ENCODE assay signal across 8 mouse cellular contexts in the genomic region with DNA sequence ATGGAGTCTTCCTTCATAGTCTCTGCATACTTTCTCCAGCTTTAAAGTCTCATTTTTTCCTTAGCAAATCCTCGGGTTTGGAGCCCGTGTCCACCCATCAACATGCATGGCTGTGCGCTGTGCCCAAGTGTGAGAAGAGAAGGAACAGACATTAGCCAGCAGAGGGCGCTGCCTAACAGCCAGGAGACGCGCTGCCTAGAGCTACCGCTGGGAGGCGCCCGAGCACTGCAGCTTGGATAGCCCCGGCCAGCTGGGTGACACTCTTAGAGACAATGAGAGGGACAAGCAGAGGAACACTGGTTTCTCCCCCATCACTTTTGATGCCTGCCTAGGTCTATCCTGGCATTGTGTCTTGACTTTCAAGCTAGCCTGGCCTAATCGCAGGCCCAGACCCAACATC. TPM values are rescaled to one million over a fixed set of nuclear protein-coding genes. Genes with fewer than 3 reads are reported as not detected.
DNase-seq lines count a peak whose midpoint lies in the region; ATAC-seq and TF ChIP-seq lines count a peak whose summit lies in the region.

No protein-coding gene starts in this region.

- no peaks in the 10 kb centered on the region for H3K9me3 ChIP-seq in G1E (replicated peaks)
- no peaks in the 10 kb centered on the region for H3K9me3 ChIP-seq in hindbrain, embryonic 10.5 days
- H3K9me3 ChIP-seq in lung, embryonic 15.5 days = no peaks in the 10 kb centered on the region

- H3K4me3 ChIP-seq in G1E (ENCODE audit: low read depth, low read length) = no peak overlapping the region
- no peak overlapping the region for H3K4me3 ChIP-seq in cerebellum, adult 2 months (replicated peaks; ENCODE audit: insufficient read depth, low read depth, low read length)
- no peak overlapping the region for H3K4me3 ChIP-seq in hindbrain, embryonic 10.5 days
- no peak overlapping the region for H3K4me3 ChIP-seq in lung, embryonic 15.5 days
- H3K4me3 ChIP-seq in thymus, adult 2 months (ENCODE audit: control insufficient read depth, insufficient read depth, low read length) = no peak overlapping the region

- H3K36me3 ChIP-seq in G1E (replicated peaks) = no peaks in the 10 kb centered on the region
- no peaks in the 10 kb centered on the region for H3K36me3 ChIP-seq in hindbrain, embryonic 10.5 days
- H3K36me3 ChIP-seq in lung, embryonic 15.5 days = no peaks in the 10 kb centered on the region
- H3K36me3 ChIP-seq in thymus, adult 2 months (ENCODE audit: control insufficient read depth, insufficient read depth, low read length) = no peaks in the 10 kb centered on the region

- peak; percentile 100 for TF ChIP-seq CTCF in G1E (IDR thresholded peaks at IDR 0.05; ENCODE audit: low read depth, low read length)
- peak; percentile 100 for TF ChIP-seq CTCF in cerebellum, adult 2 months (IDR thresholded peaks at IDR 0.05; ENCODE audit: borderline replicate concordance, insufficient read depth, low read depth, low read length)
- TF ChIP-seq CTCF in thymus, adult 2 months (IDR thresholded peaks at IDR 0.05; ENCODE audit: borderline replicate concordance, control insufficient read depth, extremely low read depth, insufficient read depth, low read length, poor library complexity) = peak; percentile 100

- peak overlapping the region; percentile 26; the same call in 1 of the 2 replicates for H3K4me2 ChIP-seq in lung, embryonic 15.5 days

- H3K9ac ChIP-seq in lung, embryonic 15.5 days = no peak overlapping the region

- H3K27me3 ChIP-seq in G1E (ENCODE audit: insufficient read depth, low read length) = peaks cover 31% of the 10 kb centered on the region
- H3K27me3 ChIP-seq in cerebellum, adult 2 months (ENCODE audit: control insufficient read depth, insufficient read depth, low read length) = no peaks in the 10 kb centered on the region
- no peaks in the 10 kb centered on the region for H3K27me3 ChIP-seq in hindbrain, embryonic 10.5 days (ENCODE audit: insufficient read depth, poor library complexity, severe bottlenecking)
- H3K27me3 ChIP-seq in lung, embryonic 15.5 days = no peaks in the 10 kb centered on the region
- no peaks in the 10 kb centered on the region for H3K27me3 ChIP-seq in thymus, adult 2 months (ENCODE audit: control insufficient read depth, insufficient read depth, low read length)

- 3% methylated on average over 11 of the region's 11 CpGs for WGBS in cerebellum, adult 2 months
- 8% methylated on average over 11 of the region's 11 CpGs for WGBS in hindbrain, embryonic 10.5 days
- 1% methylated on average over 11 of the region's 11 CpGs for WGBS in lung, embryonic 15.5 days
- WGBS in thymus, adult 2 months = 4% methylated on average over 11 of the region's 11 CpGs

- DNase-seq in G1E (ENCODE audit: low spot score) = no peak
- peak; percentile 80 to 93 for DNase-seq in cerebellum, adult 2 months
- peak; percentile 93 for DNase-seq in hindbrain, embryonic 10.5 days (ENCODE audit: low spot score)
- DNase-seq in layer of hippocampus, adult 9-10 months (ENCODE audit: low spot score) = peak; percentile 82
- peak; percentile 65 for DNase-seq in ovary, adult 18-20 months (ENCODE audit: low spot score)
- DNase-seq in thymus, adult 2 months = peak; percentile 88

- peak; percentile 62 for ATAC-seq in G1E (ENCODE audit: extremely low read depth, insufficient number of reproducible peaks, low FRiP score, poor library complexity, severe bottlenecking)
- ATAC-seq in frontal cortex, adult (ENCODE audit: low TSS enrichment) = peak; percentile 79
- peak; percentile 66; the same call in 1 of the 2 replicates for ATAC-seq in lung, embryonic 15.5 days (ENCODE audit: borderline replicate concordance, extremely low read depth, low FRiP score, low TSS enrichment)

- H3K4me1 ChIP-seq in G1E (ENCODE audit: insufficient read depth, low read depth, low read length) = peaks cover 5% of the 10 kb centered on the region; the same call in 1 of the 2 replicates
- peaks cover 3% of the 10 kb centered on the region for H3K4me1 ChIP-seq in cerebellum, adult 2 months (ENCODE audit: control insufficient read depth, insufficient read depth, low read length)
- H3K4me1 ChIP-seq in hindbrain, embryonic 10.5 days (replicated peaks) = peaks cover 6% of the 10 kb centered on the region
- H3K4me1 ChIP-seq in lung, embryonic 15.5 days = peaks cover 3% of the 10 kb centered on the region; the same call in 1 of the 2 replicates
- H3K4me1 ChIP-seq in thymus, adult 2 months (replicated peaks; ENCODE audit: control insufficient read depth, insufficient read depth, low read length) = no peaks in the 10 kb centered on the region

- no peak for TF ChIP-seq POLR2A in cerebellum, adult 2 months (IDR thresholded peaks at IDR 0.05; ENCODE audit: borderline replicate concordance, insufficient read depth, low read length)
- no peak for TF ChIP-seq POLR2A in thymus, adult 2 months (IDR thresholded peaks at IDR 0.05; ENCODE audit: control insufficient read depth, extremely low read depth, insufficient read depth, low read length, poor library complexity)

- H3K27ac ChIP-seq in cerebellum, adult 2 months (ENCODE audit: insufficient read depth, low read length) = no peak overlapping the region
- H3K27ac ChIP-seq in hindbrain, embryonic 10.5 days = peak overlapping the region; percentile 81
- no peak overlapping the region for H3K27ac ChIP-seq in lung, embryonic 15.5 days
- no peak overlapping the region for H3K27ac ChIP-seq in thymus, adult 2 months (ENCODE audit: control insufficient read depth, insufficient read depth, low read length)

RNA-seq across cellular contexts. Expression of a gene that starts 46.0 kb away (rescaled TPM):
- total RNA-seq in G1E (2014; fragmentation: Nextera tagmentation) (191 and 239 TPM in 2 replicates), G1E (2017) (244 and 265 TPM in 2 replicates)
- 85.4 and 87.9 TPM in 2 replicates for polyA plus RNA-seq in G1E (2012)
- 17.8 and 18.4 TPM in 2 replicates for polyA plus RNA-seq in cerebellum, adult 2 months (2012; rRNA removed)
- polyA plus RNA-seq in hindbrain, embryonic 10.5 days (2016; fragmentation: Nextera tagmentation; extraction: Ambion mirVana) = 135 and 189 TPM in 2 replicates
- 131 and 137 TPM in 2 replicates for polyA plus RNA-seq in lung, embryonic 15.5 days (2015; fragmentation: Nextera tagmentation; extraction: Ambion mirVana)
- polyA plus RNA-seq in thymus, adult 2 months (2012; rRNA removed) = 183 and 201 TPM in 2 replicates
